Mouse (Mus musculus) forebrain, postnatal 0 days (tissue): Measurements from ENCODE around the gene Gpr83. TPM values are rescaled to one million over a fixed set of nuclear protein-coding genes. Genes with fewer than 3 reads are reported as not detected.

Experiments used
- ATAC-seq: fragments of 200-750 bp; cut with Nextera tagmentation; 2 replicates; pipeline ENCODE4 v1.8.0; 2017; ENCODE audit warnings: mild to moderate bottlenecking, moderate library complexity
- DNase-seq: peaks from one replicate; pipeline ENCODE4 v3.0.0-alpha.2; 2015
- H3K27ac ChIP-seq: fragments of 300-500 bp; sonication (generic); 2 replicates; pipeline ENCODE4 v1.5.1; 2014; ENCODE audit warnings: low read depth, mild to moderate bottlenecking, antibody characterized with exemption, low read length, moderate library complexity, mixed read lengths
- H3K27me3 ChIP-seq: fragments of 300-500 bp; sonication (generic); 2 replicates; pipeline ENCODE4 v1.6.1; 2014; ENCODE audit warnings: mild to moderate bottlenecking, low read length, mixed read lengths; ENCODE audit not compliant: insufficient read depth
- H3K36me3 ChIP-seq: fragments of 300-500 bp; sonication (generic); 2 replicates; pipeline ENCODE4 v1.6.1; 2014; ENCODE audit warnings: mild to moderate bottlenecking, moderate library complexity; ENCODE audit not compliant: insufficient read depth
- H3K4me1 ChIP-seq: fragments of 300-500 bp; sonication (generic); 2 replicates; pipeline ENCODE4 v1.6.1; 2014; ENCODE audit warnings: antibody characterized with exemption; ENCODE audit not compliant: insufficient read depth
- H3K4me2 ChIP-seq: fragments of 300-500 bp; sonication (generic); 2 replicates; pipeline ENCODE4 v1.6.1; 2014; ENCODE audit warnings: low read depth, mild to moderate bottlenecking, moderate library complexity
- H3K4me3 ChIP-seq: fragments of 300-500 bp; sonication (generic); 2 replicates; pipeline ENCODE4 v1.5.1; 2014; ENCODE audit warnings: low read depth, low read length, mixed read lengths
- H3K9ac ChIP-seq: fragments of 300-500 bp; sonication (generic); 2 replicates; pipeline ENCODE4 v1.6.1; 2014; ENCODE audit warnings: mild to moderate bottlenecking
- H3K9me3 ChIP-seq: fragments of 300-500 bp; sonication (generic); 2 replicates; pipeline ENCODE4 v1.6.1; 2016; ENCODE audit warnings: low read length
- CTCF ChIP-seq: sonication (generic); IDR thresholded peaks from 2 replicates; pipeline ENCODE4 v1.5.1; 2016; ENCODE audit warnings: antibody characterized with exemption, control low read depth, low read depth
- WGBS: fragments of 180-500 bp; shearing (Covaris S2); extraction: QIAGEN DNeasy Blood & Tissue Kit; methylation state at CpG from one replicate; pipeline ENCODE4 v1.1.7; 2014; 5-methylcytosine and 5-hydroxymethylcytosine counted together
- polyA plus RNA-seq: library from polyadenylated mRNA; unstranded; fragments of >200 nt; fragmentation: Nextera tagmentation; extraction: Ambion mirVana; gene quantifications from 2 replicates; pipeline ENCODE4 v1.2.1, GENCODE M21; 2015
- total RNA-seq: library from RNA; depleted of rRNA; stranded (reverse); fragments of >200 nt; gene quantifications from 2 replicates; pipeline ENCODE4 v1.2.3, GENCODE M21; 2014

Gene Gpr83
- total and polyA plus RNA-seq, 2 experiments from 2014 or later, result 2.7 to 4.0 TPM

DNA sequence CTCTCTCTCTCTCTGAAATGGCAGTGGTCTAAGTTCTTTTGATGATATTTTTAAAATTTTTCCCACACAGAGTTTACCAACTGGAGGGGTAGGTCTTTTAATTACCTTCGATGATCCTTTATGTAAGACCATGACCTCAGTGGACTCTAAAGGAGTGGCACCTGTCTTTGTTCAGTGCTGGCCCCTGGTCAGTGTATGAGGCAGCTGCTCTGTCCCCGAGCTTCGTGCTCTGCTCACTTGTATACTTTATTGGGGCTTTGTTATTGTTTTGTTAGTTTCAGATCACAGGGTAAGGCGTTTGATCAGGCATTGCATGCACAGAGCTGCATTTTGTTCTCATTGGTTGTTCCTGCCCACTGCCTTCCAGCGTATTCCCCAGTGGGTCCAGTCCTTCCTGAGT, 20.0 kb upstream of the Gpr83 start:
- H3K36me3 ChIP-seq, result 0 out of 2 replicates have a peak, but pooled peaks cover 6% of the 10 kb centered on the region
- H3K4me3 ChIP-seq, result no peak overlapping the region
- no peak overlapping the region for H3K27ac ChIP-seq
- 60% methylated on average over 5 of the region's 5 CpGs for WGBS
- no peak for TF ChIP-seq CTCF
- H3K4me1 ChIP-seq, result no peaks in the 10 kb centered on the region
- H3K9ac ChIP-seq, result no peak overlapping the region
- DNase-seq, result no peak
- H3K9me3 ChIP-seq, result no peaks in the 10 kb centered on the region
- no peak overlapping the region for H3K4me2 ChIP-seq
- no peak for ATAC-seq
- H3K27me3 ChIP-seq, result no peaks in the 10 kb centered on the region

DNA sequence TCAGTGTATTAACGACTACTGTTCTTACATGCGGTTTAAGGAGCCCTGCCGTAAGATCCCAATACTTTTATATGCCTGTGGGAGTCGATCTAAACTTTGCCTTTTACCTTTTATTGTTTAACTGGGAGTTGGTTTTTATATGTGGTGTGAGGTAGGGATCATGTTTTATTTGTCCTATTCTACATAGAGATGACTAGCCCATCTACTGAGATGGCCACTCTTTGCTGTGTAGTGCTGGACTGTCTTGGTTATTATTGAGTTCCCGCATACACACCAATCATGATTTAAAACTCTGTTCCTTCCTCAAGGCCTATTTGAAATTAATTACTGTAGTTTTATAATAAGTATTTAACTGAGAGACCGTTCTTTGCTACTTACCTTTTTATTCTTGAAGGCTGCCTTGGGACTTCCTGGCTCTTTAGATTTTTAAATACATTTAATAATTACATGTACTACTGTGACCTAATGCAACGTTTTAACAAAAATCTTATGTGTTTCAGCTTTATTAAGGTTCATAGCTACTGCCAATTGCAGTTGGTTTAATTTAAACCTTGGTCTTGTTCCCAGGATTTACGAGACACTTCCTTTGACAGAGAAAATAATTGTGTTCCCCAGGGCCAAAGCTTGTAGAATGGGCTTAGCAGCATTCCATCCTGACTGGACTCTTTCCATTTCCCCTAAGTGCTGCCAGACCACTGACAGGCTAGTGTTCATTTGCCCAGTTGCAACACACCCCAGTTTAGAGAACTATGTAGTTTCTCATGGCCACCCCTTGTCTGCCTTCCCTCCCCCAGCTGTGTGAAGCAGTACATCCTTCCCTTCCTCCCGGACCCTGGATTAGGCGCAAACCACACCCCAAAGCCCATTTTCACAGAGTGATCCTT, 17.9 kb upstream of the Gpr83 start:
- ATAC-seq (peak; percentile 42; the same call in 1 of the 2 replicates), DNase-seq (no peak)
- Histone ChIP-seq H3K36me3 (no peaks in the 10 kb centered on the region), H3K4me2 (no peak overlapping the region), H3K9me3 (no peaks in the 10 kb centered on the region), H3K4me3 (no peak overlapping the region), H3K27me3 (no peaks in the 10 kb centered on the region), H3K27ac (no peak overlapping the region), H3K4me1 (no peaks in the 10 kb centered on the region), H3K9ac (no peak overlapping the region)
- no peak for TF ChIP-seq CTCF
- WGBS, result 52% methylated on average over 10 of the region's 10 CpGs

DNA sequence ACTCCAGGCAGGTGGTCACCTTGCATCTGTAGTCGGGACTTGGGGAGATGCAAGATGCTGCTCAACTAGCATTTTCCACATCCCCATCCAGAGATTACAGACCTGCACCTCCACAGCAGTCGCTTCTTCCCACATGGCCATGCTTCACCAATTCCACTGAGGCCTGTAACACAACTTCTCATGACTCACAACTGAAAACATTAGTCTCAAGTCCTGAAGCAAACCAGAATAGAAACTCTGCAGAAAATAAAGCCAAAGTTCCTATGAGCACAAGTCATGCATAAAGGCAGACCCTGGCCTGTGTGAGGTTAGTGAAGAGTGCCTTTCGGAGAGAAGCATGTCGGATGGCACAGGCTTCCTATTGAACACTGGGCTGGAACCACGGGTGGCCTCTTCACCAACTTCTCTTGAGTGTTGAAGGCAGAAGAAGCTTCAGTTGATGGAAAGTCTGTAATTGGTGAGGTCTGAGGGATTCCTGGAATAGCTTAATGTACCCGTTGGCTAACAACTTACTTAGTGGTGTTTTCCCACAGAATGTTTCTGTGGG, 16.6 kb upstream of the Gpr83 start:
- Histone ChIP-seq H3K36me3 (no peaks in the 10 kb centered on the region), H3K4me1 (no peaks in the 10 kb centered on the region), H3K9me3 (no peaks in the 10 kb centered on the region), H3K4me2 (no peak overlapping the region), H3K27me3 (no peaks in the 10 kb centered on the region), H3K4me3 (no peak overlapping the region), H3K27ac (no peak overlapping the region), H3K9ac (no peak overlapping the region)
- TF ChIP-seq CTCF, result no peak
- DNase-seq, result no peak
- 94% methylated on average over 6 of the region's 6 CpGs for WGBS
- ATAC-seq, result no peak

- ATAC-seq, result no peak
- no peak overlapping the region for H3K9ac ChIP-seq
- no peaks in the 10 kb centered on the region for H3K4me1 ChIP-seq
- WGBS, result 96% methylated on average over 3 of the region's 3 CpGs
- TF ChIP-seq CTCF, result no peak
- H3K27ac ChIP-seq, result no peak overlapping the region
- no peaks in the 10 kb centered on the region for H3K27me3 ChIP-seq
- DNase-seq, result no peak
- H3K36me3 ChIP-seq, result no peaks in the 10 kb centered on the region
- H3K4me2 ChIP-seq, result no peak overlapping the region
- H3K9me3 ChIP-seq, result no peaks in the 10 kb centered on the region
- H3K4me3 ChIP-seq, result no peak overlapping the region
Measured at GRCm38 (mm10) chr9:14843901-14844300, 16.1 kb upstream of the Gpr83 start.

DNA sequence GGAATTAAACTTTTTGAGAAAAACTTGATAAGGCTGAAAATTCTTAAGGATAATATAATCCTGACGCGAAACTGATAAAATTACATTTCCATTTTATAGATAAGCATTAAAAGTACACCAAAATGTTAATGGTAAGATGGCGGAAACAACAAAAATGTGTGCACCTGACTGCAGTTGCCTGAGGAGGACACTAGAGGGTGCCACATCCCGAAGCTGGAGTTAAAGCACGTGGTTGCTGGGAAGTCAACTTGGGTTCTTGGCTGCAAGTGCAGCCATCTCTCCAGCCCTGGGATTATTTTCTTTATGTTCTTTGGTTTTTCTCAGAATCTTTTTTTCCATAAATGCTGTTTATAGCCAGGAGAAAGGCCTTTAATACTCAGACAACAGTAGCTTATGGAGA, 13.6 kb upstream of the Gpr83 start:
- H3K4me2 ChIP-seq, result no peak overlapping the region
- H3K9me3 ChIP-seq, result no peaks in the 10 kb centered on the region
- WGBS, result 52% methylated on average over 5 of the region's 5 CpGs
- no peaks in the 10 kb centered on the region for H3K36me3 ChIP-seq
- peak; percentile 59 for TF ChIP-seq CTCF
- H3K27me3 ChIP-seq, result no peaks in the 10 kb centered on the region
- H3K4me3 ChIP-seq, result no peak overlapping the region
- DNase-seq, result no peak
- no peaks in the 10 kb centered on the region for H3K4me1 ChIP-seq
- H3K27ac ChIP-seq, result no peak overlapping the region
- H3K9ac ChIP-seq, result no peak overlapping the region
- ATAC-seq, result no peak

DNA sequence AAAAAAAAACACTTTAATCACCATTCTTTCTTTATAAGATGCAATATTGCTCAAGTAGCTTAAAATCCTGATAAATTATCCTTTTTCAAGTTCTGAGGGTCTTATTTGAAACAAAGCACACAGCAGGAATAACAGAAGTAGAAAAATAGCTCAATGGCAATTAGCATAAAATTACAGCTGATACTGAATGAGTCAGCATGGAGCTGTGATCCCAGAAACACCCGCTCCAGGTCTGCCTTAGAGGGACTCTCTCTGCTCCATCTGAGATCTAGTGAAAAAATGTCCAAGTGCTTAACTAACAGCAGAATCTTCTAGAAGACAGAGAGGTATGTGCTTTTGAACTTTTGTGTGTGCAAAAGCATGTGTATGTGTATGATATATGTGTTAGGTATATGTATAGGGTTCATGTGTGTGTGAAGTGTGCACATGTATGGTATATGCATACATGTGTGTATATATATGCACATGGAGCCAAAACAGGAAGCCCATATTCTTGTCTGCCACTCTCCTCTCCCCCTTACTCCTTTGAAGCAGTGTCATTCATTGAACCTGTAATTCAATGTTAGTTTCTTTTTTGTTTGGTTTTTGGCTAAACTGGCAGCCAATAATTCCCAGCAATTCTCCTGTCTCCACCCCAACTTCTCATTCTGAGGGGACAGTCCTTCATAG, 11.6 kb upstream of the Gpr83 start:
- 33% methylated on average over 1 of the region's 1 CpGs for WGBS

GRCm38 (mm10) chr9:14854585-14854984, 5.4 kb upstream of the Gpr83 start:
- Histone ChIP-seq H3K27ac (no peak overlapping the region), H3K4me3 (no peak overlapping the region)

More for the DNA sequence above, 11.6 kb upstream of the Gpr83 start:
- Histone ChIP-seq H3K4me3 (no peak overlapping the region), H3K27ac (no peak overlapping the region), H3K4me1 (no peaks in the 10 kb centered on the region), H3K9ac (no peak overlapping the region), H3K27me3 (no peaks in the 10 kb centered on the region), H3K9me3 (no peaks in the 10 kb centered on the region), H3K4me2 (no peak overlapping the region), H3K36me3 (no peaks in the 10 kb centered on the region)
- TF ChIP-seq CTCF, result no peak
- DNase-seq, result no peak
- ATAC-seq, result peak; percentile 79

More at GRCm38 (mm10) chr9:14854585-14854984, 5.4 kb upstream of the Gpr83 start:
- peak; percentile 29; the same call in 1 of the 2 replicates for TF ChIP-seq CTCF
- ATAC-seq, result no peak
- H3K36me3 ChIP-seq, result no peaks in the 10 kb centered on the region
- WGBS, result 53% methylated on average over 4 of the region's 4 CpGs
- no peak for DNase-seq
- H3K4me2 ChIP-seq, result no peak overlapping the region
- no peaks in the 10 kb centered on the region for H3K9me3 ChIP-seq
- H3K9ac ChIP-seq, result no peak overlapping the region
- H3K4me1 ChIP-seq, result no peaks in the 10 kb centered on the region
- no peaks in the 10 kb centered on the region for H3K27me3 ChIP-seq
